Mouse (Mus musculus): Measurements from ENCODE around the gene Tnfrsf18.

Gene Tnfrsf18

GRCm38 (mm10) chr4:156026013-156026412 lies at the start of gene Tnfrsf18:
Tnfrsf18 (plus strand) TSS chr4:156026164.
- 19% methylated on average over 4 of the region's 4 CpGs for WGBS

DNA sequence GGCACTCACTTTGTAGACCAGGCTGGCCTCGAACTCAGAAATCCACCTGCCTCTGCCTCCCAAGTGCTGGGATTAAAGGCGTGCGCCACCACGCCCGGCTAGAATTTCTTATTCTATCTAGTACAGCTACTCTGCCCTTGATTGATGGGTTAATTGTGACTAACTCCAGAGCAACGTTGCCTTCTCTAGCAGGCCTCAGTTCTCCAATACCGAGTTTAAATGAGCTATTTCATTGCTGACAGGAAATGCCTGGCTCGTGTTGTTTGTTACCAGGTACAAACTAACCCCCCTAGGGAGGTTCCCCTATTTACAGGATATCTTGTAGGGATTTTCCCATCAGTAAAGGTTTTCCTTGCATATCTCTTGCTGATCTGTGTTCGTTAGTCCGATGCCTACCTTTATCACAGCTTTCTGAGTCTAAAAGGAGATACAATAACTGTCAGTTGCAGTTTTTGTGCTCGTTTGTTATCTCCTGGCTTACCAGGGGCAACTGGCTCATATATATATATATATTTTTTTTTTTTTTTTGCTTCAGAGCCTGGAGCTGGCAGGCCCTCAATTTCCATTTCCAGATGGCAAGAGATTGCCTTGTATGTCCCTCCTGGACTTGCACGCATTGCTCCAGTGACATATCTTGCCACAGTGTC lies 44.4 kb upstream of the Tnfrsf18 start:
- 70% methylated on average over 12 of the region's 12 CpGs for WGBS

DNA sequence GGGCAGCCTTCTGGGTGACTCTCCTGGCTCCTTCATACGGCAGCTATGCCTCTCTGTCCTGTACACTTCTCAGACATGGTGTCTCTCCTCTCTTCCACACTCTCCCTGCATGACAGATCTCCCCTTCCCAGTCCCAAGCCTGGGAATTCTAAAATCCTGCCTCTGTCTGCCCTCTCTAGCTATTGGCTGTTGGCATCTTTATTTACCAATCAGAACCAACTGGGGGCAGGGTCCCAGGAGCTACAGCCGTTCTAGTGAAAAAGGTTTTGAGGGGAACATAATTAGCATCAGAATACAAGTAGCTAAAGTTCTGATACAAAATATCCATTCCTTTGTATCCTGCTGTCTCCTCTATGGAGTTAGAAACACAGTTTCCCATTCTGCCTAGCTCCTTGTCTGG lies 42.2 kb upstream of the Tnfrsf18 start:
- WGBS: 25% methylated on average over 2 of the region's 2 CpGs

DNA sequence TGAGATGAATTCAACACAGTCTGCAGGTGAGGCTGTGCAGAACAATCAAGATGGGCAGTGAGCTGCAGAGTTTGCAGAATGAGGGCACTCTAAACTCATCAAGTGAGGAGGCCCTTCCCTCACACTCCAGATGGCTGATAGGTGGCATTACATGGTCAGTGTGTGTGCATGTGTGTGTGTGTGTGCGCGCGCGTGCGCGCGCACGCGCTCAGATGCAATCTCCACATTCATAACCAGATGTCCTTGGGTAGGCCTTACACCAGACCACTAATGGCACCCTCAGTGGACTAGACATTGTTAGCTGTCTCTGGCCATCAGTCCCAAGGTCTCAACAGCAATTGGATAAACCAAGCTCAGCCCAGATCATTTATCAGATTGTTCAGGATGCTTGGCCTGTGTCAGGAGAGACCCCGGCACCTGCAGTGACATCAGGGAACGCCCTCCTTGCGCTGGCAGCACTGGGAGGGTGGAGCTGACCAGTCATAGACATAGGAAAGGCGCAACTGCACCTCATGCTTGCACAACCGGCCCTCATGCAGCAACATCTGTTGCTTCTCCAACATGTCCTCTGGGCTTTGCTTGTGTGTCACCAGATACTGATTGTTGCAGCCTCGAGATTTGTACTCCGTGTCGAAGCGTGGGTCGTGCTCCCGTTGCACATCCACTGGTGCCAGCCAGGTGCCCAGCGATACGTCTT lies 34.6 kb upstream of the Tnfrsf18 start:
- 78% methylated on average over 22 of the region's 22 CpGs for WGBS

DNA sequence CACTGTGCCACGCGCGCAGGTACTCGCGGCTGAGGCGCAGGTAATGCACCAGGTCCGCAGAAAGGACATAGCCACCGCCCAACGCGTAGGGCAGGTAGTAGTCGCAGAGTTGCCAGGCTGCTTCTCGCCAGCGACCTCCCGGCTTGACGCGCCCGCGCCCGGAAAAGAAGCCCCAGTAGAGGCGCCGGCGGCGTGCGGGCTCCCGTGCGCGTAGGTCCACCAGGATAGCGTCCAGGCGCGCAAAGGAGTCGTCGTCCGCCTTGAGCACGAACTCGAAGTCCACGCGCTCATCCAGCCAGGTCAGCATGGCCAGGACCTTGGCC lies 34.1 kb upstream of the Tnfrsf18 start:
- 15% methylated on average over 37 of the region's 37 CpGs for WGBS

DNA sequence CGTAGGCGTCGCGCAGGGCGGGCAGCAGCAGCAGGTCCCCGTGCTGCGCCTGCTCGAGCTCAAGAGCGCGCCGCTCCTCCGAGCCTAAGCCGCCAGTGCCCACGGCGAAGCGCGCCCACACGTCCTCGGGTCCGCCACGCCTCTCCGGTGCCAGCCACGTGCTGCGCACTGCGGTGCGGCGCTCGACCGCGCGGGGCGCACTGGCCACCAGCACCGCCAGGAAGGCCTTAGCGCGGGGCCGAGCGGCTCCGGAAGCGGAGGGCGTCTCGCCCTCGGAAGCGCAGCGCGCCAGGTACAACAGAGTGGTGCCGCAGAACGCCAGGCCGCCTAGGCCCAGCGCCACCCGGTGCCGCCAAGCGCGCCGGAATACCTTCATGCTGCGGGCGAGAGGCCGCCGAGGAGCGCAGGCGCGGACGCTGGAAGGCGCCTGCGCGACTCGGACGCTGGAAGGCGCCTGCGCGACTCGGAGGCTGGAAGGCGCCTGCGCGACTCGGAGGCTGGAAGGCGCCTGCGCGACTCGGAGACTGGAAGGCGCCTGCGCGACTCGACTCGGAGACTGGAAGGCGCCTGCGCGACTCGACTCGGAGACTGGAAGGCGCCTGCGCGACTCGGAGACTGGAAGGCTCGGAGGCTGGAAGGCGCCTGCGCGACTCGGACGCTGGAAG lies 33.6 kb upstream of the Tnfrsf18 start, which contains the start of the genes B3galt6 and Sdf4:
Gene B3galt6, minus strand, starts transcription at position 409 of the 665 bp plus-strand sequence.
Gene Sdf4, plus strand, starts transcription at position 632 of the 665 bp plus-strand sequence.
- under 1% methylated on average over 99 of the region's 99 CpGs for WGBS

- under 1% methylated on average over 70 of the region's 70 CpGs for WGBS
Measured at GRCm38 (mm10) chr4:155992906-155993547, 32.9 kb upstream of the Tnfrsf18 start.

- WGBS: 2% methylated on average over 15 of the region's 15 CpGs
Measured at GRCm38 (mm10) chr4:155993606-155994005, 32.4 kb upstream of the Tnfrsf18 start.

DNA sequence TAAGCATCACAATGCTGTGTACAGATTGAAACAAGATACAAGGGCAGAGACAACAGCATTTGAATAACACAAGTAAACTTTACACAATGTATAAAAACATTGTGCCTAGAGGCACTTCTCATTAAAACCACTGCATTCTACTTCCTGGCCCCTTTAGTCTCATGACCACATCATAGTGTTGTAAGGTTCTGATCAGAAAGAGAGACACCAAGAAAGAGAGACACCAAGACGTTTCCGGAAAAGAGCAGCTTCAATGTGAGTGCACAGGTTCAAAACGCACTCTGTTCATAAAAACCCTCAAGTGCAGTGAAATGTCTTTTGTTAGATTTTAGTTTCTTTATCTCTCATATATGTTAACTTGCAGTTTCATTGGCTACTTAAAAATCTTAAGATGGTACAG lies 21.9 kb upstream of the Tnfrsf18 start:
- 93% methylated on average over 3 of the region's 3 CpGs for WGBS

DNA sequence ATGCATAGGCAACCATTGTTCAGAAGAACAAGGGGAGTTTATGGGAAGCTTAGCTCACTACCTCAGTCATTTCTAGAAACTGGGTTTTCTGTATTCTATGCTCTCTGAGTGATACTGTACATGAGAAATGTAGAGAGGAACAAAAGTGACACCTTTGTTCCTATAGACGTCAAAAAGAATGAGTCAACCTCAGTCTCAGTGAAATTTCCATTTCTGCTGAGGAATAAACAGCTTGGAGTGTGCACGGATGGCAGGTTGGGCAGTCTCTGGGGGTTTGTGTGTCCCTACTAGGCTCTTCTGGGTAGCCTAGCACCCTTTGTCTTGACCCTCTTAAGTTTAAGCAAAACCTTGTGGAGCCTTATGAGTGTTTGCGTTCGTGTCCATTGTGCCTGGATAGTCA lies 17.6 kb upstream of the Tnfrsf18 start:
- WGBS: 81% methylated on average over 4 of the region's 4 CpGs

- WGBS: 48% methylated on average over 8 of the region's 8 CpGs
Measured at GRCm38 (mm10) chr4:156013637-156014036, 12.3 kb upstream of the Tnfrsf18 start, which contains the start of gene Tnfrsf4. Tnfrsf4 (plus strand) TSS chr4:156013843.

- WGBS: 84% methylated on average over 2 of the region's 2 CpGs
Measured at GRCm38 (mm10) chr4:156014436-156014835, 11.5 kb upstream of the Tnfrsf18 start.

GRCm38 (mm10) chr4:156019771-156020170 lies 6.2 kb upstream of the Tnfrsf18 start:
- 93% methylated on average over 12 of the region's 12 CpGs for WGBS

- WGBS: 66% methylated on average over 3 of the region's 3 CpGs
Measured at GRCm38 (mm10) chr4:156021381-156021780, 4.6 kb upstream of the Tnfrsf18 start.

GRCm38 (mm10) chr4:156021942-156022419 lies 4.0 kb upstream of the Tnfrsf18 start:
- WGBS: 69% methylated on average over 9 of the region's 9 CpGs

DNA sequence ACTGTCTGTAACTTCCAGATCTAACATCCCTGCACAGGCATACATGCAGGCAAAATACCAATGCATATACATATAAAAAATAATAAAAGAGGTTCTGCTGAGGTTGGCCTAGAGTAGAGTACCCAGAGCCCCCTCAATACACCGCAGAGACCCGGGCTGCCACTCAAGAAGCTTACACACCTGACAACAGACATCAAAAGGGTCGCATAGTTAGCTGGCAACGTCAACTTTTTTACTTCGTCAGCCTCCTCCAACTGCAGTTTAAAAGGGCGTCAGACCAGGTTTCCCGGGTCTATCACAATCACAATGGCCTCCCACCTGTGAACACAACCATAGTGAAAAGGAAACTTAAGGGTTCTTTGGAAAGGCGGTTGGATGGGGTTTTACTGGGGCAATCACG lies 2.4 kb upstream of the Tnfrsf18 start:
- 92% methylated on average over 9 of the region's 9 CpGs for WGBS

DNA sequence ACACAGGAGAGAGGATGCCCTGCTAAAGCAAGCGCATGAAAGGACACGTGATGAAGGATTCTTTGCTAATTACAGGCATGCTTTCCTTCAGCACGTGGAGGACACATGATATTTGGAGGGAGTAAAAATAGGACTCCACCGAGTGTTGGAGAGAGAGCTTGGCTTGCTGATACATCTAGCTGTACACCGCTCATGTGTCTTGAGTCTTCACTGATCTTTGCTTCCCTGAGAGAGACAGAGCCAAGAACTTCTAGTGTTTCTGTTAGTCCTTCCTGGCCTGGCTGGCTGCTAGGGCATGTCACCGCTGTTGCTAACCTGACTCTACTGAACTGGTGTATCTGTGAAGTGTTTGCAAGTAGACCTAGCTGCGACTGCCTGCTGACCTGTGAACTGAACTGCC lies 1.8 kb upstream of the Tnfrsf18 start:
- WGBS: 72% methylated on average over 7 of the region's 7 CpGs

- WGBS: 90% methylated on average over 7 of the region's 7 CpGs
Measured at GRCm38 (mm10) chr4:156028580-156028979, 2.6 kb downstream of the Tnfrsf18 start.

GRCm38 (mm10) chr4:156030651-156031118 lies 4.7 kb downstream of the Tnfrsf18 start:
- 35% methylated on average over 9 of the region's 9 CpGs for WGBS

DNA sequence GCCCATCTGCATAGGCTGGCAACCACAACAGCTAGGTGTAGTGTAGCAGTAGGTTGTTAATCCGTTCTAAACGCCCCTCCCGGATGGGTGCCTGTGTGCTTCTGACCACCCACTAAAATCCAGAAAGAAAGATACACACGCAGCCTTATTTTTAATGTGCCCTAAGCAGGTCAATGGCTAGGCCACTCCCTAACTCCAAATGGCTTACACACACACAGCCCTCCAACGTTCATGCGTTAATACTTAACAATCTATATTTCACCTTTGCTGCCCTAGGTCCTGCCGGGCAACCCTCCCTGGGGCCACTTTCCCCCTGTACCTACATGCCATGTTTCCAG lies 5.3 kb downstream of the Tnfrsf18 start:
- 4% methylated on average over 7 of the region's 7 CpGs for WGBS

DNA sequence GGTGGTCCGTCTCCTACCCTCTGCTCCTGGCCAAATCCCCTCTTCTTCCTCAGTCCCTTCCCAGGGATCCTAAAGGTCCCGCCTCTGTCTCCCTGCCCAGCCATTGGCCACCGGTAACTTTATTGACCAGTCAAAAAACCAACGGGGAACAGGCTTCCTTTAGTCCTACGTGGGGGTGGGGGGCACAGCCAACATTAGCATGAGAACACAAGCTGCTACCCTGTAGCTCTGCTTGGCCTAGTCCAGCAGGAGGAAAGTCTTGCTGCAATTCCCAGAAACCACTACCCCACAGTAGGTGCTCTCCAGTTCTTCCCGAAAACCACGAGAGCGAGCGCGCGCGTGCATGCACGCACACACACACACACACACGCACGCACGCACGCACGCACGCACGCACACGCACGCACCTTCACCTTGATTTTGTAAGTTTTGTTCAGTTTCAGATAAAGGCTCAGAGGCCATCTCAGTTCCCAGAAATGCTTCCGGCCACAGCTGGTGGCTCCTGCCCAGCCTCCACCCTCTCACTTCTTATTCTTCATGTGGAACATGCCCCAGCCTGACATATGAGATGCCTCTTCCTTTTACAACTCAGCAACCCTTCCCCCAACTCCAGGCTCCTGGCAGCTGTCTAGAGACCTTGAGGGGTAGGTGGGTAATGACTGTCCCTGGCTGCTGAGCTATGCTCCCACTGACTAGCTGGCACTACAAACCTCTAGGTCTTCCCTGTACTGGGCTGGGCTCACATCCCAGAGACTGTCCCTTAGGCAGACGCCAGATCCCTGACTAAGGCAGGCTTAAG lies 5.8 kb downstream of the Tnfrsf18 start:
- 2% methylated on average over 24 of the region's 24 CpGs for WGBS

Measured in cerebral cortex, adult 2 months (tissue).